Mouse (Mus musculus): ENCODE measurements at regions not wholly inside any gene's neighbourhood (a gene's known extent, or its start where the extent isn't known, plus 50 kb on each side); places are given as distances from the start of the nearest gene placed in this dataset.
"Not testable (repeated sequence)": the region's sequence is repeated elsewhere in the genome, so short reads cannot be mapped to it uniquely, and the experiment has no call there.

- intact Hi-C loops (cut with DNase I), result no loop called here
- no peak for DNase-seq (ENCODE audit: low spot score)
Observed at GRCm38 (mm10) chrX:35791273-35791672, 97.4 kb upstream of the Dock11 start.

GRCm38 (mm10) chrX:35813206-35813605, 75.4 kb upstream of the Dock11 start:
- DNase-seq (ENCODE audit: low spot score), result no peak
- intact Hi-C loops (cut with DNase I), result no loop called here

GRCm38 (mm10) chrX:35834411-35834810, 54.2 kb upstream of the Dock11 start:
- DNase-seq (ENCODE audit: low spot score), result not testable (repeated sequence)
- intact Hi-C loops (cut with DNase I), result loop anchor here (1.0 to 10.0 kb wide), 3 partner anchors 163 to 560 kb away; no protein-coding TSS in a partner anchor

GRCm38 (mm10) chrX:35838064-35838463, 50.6 kb upstream of the Dock11 start:
- intact Hi-C loops (cut with DNase I), result loop anchor here (10.0 kb wide), 1 partner anchor 557 kb away; no protein-coding TSS in a partner anchor
- DNase-seq (ENCODE audit: low spot score), result no peak
